Mouse (Mus musculus) natural killer cell, adult 2 months (primary cell): ENCODE results near the gene Plcl1.

Source experiments
- DNase-seq, 2 experiments: peaks; one replicate each; pipeline ENCODE4 v3.0.0; 2022; ENCODE audit warnings: low spot score in 2 of 2

The Plcl1 gene

DNA sequence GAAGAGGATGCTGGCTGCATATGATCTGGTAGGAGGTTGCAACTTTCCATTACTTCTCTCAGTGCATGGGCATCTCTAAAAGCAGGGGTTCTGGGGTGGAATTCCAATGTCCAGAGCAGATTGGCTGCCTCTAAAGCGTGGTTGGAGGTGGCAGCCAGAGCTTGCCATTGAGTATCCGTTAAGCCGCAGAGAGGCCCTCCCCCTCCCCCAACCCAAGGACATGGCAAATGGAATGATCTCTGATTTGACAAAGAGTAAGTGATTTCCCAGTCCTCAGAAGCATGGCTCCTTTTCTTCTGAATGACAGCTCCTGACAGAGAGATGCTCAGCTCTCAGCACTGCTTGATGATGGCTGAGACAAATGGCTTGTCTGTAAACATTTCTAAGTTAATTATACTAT lies 296.4 kb downstream of the Plcl1 start:
- no peak for DNase-seq

DNA sequence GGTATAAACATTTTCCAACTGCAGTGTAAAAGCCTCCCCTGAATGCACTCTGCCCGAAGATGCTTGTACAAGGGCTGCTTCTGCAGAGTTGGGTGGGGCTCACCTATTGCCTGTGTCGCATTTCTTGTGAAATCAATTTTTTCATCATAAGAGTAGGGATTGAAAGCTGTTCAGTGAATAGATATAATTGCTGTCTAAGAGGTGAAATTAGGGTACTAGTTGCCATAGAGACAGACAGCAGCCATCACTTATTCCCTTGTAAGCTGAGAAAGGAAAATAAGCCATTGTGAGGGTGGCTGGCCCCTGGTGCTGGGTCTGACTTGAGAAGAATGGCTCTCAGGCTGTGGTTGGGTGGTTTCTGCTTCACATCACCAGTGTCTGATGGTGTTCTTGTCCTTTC lies 299.0 kb downstream of the Plcl1 start:
- no peak for DNase-seq

DNA sequence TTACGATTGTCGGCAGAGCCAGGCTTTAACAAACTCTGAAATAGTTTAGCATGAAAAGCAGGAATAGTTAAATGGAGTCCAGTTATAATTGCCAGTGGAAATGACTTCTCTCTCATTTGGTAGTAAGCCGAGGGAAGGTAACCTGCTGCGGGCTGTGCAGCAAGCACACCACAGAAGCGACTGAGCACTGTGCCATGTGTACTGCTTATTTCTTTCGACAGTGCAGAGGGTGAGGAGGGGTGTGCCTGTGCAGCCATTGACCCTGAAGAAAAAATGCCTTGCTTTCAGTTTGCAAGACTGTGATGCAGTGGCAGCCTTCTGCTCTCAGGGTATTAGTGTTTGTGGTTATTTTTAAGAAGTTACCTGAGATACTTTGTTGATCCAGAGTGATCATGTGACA lies 299.5 kb downstream of the Plcl1 start:
- no peak for DNase-seq

DNA sequence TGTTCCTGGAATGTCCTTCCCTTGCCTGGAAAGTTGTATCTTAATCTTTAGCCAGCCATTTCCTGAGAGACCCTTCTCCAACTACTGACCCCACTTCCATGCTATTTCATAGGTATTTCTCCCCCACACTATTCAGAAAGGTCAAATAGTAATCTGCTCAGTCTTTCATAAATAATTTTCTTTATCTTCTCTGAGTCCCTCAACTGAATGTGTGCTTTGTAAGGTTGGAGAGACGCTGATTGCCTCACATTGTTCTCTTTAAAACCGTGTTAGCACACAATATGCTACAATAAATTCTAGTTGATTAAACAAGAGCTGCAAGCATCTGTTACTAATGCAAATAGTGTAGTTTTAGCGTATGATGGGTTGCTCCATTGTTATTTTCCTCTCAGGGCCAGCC lies 300.0 kb downstream of the Plcl1 start:
- no peak for DNase-seq

DNA sequence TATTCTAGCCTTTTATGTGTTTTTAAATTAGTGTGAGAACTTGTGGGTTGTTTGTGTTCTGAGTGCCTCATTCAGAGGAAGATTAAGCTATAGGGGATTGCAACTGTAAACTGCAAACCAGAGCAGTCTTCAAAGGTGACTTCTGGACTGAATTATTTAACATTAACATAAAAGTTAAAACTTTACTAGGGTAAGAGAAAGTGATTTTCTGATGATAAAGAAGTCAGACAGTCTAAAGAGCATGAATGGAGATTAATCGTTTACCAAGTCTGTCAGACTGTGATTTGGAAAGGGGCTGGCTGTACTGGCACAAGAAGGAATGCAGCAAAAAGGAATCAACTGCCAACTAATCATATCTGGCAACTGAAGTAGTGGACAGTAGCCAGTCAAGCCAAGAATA lies 301.2 kb downstream of the Plcl1 start:
- no peak for DNase-seq

DNA sequence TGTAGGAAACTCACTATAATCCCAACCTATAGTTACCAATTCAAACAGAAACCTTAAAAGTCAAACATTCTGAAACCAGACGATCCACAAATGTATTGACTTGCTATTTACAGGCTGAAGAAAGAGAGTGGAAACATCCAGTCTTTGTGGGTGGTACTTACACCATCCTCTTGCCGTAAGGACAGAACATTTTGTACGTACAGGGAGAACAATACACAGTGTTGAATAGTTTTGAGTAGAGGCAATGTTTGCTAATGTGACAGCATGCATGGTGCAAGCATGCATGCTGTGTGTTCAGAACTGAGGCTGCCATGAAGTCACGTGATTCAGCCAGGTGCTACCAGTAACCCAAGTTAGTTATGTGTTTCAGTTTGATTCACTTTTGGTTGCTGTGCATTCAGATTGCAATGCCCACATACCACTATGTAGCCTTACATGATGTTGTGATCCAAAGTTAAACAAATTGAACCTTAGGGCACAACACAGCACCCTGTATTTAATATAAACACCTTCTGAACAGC lies 311.6 kb downstream of the Plcl1 start:
- no peak for DNase-seq

DNA sequence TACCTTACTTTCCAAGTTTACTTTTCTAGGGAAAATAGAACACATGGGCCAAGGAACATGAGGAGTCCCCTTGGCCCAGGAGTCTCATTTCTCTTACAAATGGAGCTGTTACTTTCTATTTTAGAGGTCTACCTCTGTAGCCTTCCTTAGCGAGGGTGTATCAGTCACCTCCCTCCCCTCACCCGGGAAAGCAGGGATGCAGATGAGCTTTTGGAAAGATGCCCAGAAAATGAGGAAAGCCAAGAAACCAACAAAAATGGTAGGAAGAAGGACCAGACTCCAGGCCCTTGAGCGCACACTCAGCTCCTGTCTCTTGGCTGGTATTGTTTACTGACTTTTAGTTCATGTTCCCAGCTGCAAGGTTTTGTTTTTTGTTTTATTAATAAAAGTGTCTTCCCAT lies 319.7 kb downstream of the Plcl1 start:
- DNase-seq = no peak

DNA sequence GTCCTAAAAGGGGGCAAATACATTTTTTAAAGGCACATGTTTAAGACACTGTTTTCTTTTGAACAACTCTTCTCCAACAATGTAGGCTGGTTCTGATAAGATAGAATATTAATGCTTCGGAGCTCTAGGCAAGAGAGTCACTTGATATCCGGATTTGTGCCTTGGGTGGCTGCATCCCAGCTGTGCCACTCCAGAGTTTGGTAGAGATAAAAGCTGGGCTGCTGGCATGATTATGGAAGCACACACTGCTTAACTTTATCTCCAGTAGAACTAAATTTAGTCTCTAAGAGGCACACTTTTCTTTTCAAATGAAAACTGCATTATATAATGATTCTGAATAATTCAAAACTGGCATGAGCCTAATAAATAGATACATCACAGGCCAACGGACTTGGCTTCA lies 323.6 kb downstream of the Plcl1 start:
- no peak for DNase-seq

DNA sequence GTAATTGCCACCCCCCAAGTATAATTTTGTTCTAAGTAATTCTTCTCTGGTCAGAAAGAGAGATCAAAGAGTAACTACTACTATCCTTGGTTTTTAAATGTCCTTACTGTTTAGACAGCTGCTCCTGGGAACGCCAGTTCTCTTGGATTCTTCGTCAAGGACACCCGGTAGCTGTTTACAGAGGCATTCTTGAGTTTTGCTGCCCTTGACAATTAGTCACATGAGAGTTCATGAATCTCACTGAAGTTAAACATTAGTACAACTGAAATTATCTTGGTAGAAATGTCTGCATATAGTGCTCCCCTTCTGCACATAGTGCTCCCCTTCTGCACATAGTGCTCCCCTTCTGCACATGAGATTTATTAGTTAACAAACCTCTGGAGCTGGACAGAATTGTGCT lies 327.2 kb downstream of the Plcl1 start:
- DNase-seq = no peak

DNA sequence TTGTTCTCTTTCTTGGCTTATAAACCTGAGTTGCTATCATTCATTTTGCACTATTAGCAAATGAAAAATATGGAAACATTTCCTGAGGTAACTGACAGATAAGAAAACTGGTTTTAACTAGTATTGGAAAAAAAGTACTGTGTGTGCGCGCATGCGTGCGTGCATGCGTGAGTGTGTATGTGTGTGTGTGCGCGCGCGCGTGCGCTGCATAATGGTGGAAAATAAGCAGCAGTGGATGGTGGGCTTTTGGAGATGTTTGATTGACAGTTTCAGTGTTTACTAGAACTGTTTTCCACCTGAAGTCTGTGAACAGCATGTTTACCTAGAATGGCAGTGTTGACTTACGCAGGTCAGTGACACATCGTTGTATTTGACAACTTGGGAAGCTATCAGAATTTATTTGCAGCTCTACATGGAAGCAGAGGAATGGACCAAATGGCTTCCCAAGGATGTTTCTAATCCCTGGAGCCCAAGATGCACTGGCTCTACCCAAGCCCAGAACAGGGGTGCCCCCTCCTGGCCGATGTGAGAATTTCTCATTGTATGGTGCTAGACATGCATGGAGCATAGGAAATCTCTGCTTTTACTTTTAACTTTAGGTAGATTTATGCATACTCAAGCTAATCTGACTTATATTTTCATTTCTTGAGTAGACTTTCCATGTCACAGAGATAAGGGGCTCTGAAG lies 330.5 kb downstream of the Plcl1 start:
- peak in 1 of 2 experiments; percentile 23 for DNase-seq

DNA sequence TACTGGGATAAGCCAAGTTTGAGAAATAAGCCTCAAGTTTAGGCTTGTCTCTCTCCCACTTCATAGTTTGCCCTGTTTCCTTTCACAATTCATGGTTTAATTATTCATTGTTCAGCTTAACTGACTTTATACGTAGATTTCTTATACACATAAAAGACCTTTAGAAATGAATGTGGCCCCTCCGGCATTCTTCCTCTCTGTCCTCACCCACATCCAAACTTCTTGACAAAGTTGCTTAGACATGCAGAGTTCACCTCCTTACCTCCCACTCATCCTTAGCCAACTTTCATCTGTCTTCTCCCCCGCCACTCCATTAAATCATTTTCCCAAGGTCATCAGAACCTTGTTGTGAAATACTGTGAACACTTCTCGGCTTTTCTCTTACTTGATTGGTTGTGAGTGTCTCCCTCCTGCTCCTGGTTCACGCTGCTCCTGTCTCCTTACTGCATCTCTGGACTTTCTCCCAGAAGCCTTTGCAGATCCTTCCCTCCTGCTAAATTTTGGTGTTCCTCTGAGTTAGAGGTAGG lies 331.1 kb downstream of the Plcl1 start:
- DNase-seq = no peak

DNA sequence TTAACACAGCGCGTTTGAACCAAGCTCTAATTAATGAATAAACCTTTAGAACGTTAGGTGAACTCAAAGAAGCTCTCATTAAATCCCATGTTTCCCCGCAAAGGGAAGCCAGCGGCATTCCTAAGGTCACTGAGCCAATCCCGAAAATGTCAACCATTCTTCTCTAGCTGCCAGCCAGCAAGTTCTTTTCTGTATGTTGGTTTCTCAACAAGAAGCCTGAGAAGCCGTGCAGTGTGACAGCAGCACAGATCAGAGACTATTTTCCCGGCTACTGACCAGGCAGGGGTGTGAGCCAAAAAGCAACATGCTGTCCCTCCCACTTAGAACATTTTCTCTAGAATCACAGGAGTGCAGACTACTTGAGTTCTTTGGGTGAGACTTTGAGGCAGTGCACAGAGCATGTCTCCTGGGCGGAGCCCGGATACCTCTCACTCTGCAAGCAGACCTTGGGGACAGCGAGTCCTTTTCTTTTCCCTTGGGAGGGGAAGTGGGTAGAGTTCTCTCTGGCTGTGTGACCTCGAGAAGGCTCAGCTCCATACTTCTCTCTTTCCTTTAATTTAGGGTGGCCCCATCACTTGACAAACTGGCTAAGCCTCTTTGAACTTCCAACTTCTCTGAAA lies 333.1 kb downstream of the Plcl1 start:
- peak in 1 of 2 experiments; percentile 12 for DNase-seq

DNA sequence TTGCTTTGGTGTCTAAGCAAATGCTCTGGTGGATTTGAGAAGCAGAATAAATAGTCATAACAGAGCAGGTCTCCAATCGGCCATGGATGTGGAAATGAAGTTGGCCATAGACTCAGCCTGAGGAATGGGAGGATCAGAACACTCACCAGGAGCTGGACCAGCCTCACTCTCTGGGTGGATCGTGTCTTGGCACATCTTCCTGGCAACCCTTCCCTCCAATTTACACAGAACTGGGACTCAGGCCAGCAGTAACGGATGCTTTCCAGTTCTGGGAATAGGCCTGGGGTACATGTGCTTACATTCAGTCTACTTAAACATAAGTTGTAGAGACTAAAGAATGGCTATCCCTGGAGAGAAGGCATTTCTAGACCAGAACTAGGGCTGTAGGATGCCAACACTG lies 336.2 kb downstream of the Plcl1 start:
- no peak for DNase-seq

DNA sequence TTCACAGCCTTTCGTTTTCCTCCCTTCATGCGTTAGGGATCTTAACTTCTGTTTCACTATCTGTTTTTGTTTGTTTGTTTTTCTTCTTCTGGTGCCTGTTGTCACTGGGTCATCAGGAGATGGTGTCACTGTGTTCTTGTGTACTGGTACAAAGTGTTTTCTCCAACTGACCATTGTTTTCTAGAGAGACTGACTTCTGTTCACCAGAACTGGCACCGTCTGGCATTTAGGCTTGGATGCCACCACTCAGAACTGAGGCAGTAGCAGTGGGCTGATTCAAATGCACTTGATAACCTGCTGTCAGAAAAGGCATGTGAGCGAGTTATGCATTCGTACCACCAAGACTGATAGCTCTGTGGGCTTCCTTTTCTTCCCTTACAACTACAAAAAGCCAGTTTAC lies 342.8 kb downstream of the Plcl1 start:
- DNase-seq = no peak

DNA sequence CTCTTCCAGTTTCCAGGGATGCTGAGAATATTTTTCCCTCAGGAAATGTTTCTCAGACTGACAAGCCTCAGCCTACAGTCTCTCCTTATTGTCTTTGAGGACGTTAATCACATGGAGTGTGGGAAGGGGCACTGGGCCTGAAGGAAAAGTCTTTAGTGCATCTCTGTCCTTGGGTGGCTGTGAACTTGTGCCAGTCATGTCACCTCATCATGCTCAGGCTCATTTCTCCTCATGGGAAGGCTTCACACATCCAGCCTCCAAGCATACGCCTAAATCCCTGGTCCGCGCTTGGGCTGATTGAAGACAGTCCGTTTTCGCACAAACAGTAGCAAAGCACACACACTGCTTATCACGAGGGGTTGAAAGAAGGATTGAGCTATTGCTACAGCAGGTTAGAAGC lies 344.0 kb downstream of the Plcl1 start:
- no peak for DNase-seq

DNA sequence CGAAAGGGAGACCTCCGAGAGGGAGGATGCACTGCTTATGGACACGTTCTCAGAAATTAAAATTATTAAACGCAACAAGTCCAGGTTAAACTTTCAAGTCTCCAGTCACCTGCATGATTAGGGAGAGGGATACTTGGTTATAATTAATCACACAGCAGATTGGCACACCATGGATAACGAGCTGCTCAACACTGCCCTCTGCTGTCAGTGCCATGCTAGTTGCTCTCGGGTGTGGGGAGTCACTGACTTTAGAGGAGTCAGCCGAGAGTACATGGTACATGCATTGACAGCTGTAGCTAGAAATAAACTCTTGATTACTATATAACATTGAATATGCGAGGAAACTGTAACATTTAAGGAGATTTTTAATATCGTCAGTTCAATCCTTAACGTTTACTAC lies 350.0 kb downstream of the Plcl1 start:
- DNase-seq = peak in 1 of 2 experiments; percentile 35

DNA sequence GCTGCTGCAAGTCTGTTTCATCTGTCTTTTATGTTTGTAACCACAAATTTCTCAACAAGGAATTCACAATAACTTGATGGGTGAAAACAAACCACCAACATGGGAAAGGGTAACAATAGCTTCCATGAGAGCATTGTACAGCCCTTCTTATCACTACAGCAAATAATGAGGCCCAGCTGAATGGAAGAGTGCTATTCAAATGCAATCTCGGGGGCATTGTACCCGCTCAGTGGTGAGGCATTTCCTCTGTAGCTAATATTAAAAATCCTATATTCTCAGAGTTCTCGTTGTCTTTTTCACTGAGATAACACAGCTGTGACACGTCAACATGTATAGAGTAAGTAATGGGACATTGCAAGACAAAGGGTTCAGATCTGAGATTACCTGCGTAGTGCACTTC lies 356.6 kb downstream of the Plcl1 start:
- DNase-seq = no peak

DNA sequence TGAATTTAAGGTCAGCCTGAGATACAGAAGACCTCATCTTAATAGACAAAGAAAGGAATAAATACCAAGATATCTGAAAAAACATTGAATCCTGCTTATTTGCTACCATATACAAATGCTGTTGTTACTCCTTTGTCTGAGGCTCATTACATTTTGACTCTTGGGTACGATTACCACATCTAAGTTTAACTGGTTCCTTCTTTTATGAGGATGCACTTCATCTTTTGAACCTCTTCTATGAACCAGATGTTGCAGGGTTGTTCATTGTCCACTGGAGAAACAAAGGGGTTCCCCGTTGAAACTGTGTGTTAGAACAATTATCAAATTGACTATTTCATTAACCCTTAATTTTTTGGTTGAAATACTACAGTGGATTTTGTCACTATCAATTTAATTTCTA lies 357.4 kb downstream of the Plcl1 start:
- no peak for DNase-seq

DNA sequence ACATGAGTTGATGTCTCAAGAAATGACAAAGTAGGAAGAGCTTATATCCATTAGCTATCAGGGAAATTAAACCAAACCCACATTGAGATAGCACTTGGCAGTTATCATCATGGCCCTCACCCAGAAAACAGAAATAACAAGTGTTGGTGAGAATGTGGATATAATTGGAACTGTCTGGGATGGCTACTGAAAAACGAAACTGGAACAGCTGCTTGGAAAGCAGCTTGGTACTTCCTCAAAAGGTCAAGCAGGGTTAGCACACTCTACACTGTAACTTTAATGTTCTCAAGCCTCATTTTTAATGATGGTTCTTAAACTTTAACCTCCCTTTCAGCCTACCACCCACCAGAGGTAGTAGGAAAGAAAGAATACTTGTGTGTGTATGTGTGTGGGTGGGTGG lies 361.0 kb downstream of the Plcl1 start:
- DNase-seq = no peak

DNA sequence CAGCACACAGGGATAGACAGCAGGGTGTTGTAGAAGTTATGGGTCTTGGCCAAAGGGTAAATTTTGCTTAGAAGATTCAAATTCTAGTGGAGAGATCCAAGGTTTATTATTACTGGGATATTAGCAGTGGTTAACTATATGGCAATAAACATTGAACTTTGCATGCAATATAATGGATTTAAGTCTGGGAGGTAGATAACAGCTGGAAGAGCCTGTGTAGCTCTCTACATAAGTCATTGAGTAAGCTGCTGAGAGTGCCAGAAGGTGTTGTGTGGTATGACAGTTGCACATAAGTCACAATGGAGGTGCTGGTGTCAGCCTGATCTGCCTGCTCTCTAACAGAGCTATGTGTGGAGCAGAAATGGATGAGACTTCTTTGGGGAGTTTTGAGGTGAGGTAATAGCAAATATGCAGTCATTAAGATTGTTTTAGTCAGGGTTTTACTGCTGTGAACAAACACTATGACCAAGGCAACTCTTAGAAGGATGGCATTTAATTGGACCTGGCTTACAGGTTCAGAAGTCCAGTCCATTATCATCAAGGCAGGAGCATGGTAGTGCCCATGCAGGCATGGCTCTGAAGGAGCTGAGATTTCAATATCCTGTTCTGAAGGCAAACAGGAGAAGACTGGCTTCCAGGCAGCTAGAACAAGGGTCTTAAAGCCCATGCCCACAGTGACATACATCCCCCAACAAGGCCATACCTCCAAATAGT lies 364.5 kb downstream of the Plcl1 start:
- no peak for DNase-seq

DNA sequence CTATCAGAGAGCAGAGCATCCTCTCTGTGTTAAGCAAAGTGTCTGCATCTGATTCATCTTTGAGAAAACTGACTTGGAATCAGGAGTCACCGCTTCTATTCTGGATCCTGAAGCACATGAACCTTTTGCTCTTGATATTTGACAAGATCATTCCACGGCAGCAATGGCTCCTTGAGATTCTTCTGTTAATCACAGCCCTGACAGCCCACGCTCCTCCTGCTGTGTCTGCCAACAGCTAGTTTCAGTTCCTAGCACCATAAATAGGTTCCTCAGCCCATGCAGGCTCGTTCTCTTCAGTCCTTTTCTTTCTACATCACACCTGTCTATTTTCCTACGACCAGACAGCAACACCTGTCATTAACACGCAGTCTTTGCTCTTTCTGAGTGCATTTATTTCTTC lies 387.1 kb downstream of the Plcl1 start:
- DNase-seq = no peak
